Mouse (Mus musculus) myocyte (in vitro differentiated cells): ENCODE data around the gene Trmt5.

Experiments used
- CEBPB ChIP-seq: IDR thresholded peaks from 2 replicates; pipeline ENCODE4 v1.6.1; 2011; ENCODE audit warnings: mild to moderate bottlenecking, moderate library complexity; ENCODE audit not compliant: poor library complexity, insufficient read depth, severe bottlenecking
- POLR2A ChIP-seq: IDR thresholded peaks from one replicate; pipeline ENCODE4 v1.6.1; 2011; ENCODE audit warnings: low read depth, mild to moderate bottlenecking, control low read depth, moderate library complexity; ENCODE audit not compliant: insufficient read length
- REST ChIP-seq: IDR thresholded peaks from one replicate; pipeline ENCODE4 v1.6.1; 2011; ENCODE audit warnings: mild to moderate bottlenecking, control low read depth, moderate library complexity; ENCODE audit not compliant: insufficient read depth, insufficient read length
- SRF ChIP-seq: IDR thresholded peaks from one replicate; pipeline ENCODE4 v1.6.1; 2011; ENCODE audit warnings: low read depth; ENCODE audit not compliant: control insufficient read depth, insufficient read length
- TCF12 ChIP-seq: IDR thresholded peaks from one replicate; pipeline ENCODE4 v1.6.1; 2011; ENCODE audit warnings: mild to moderate bottlenecking, control low read depth; ENCODE audit not compliant: poor library complexity, insufficient read depth, severe bottlenecking
- USF1 ChIP-seq: IDR thresholded peaks from one replicate; pipeline ENCODE4 v1.6.1; 2011; ENCODE audit warnings: low read depth, mild to moderate bottlenecking, control low read depth, moderate library complexity

DNA sequence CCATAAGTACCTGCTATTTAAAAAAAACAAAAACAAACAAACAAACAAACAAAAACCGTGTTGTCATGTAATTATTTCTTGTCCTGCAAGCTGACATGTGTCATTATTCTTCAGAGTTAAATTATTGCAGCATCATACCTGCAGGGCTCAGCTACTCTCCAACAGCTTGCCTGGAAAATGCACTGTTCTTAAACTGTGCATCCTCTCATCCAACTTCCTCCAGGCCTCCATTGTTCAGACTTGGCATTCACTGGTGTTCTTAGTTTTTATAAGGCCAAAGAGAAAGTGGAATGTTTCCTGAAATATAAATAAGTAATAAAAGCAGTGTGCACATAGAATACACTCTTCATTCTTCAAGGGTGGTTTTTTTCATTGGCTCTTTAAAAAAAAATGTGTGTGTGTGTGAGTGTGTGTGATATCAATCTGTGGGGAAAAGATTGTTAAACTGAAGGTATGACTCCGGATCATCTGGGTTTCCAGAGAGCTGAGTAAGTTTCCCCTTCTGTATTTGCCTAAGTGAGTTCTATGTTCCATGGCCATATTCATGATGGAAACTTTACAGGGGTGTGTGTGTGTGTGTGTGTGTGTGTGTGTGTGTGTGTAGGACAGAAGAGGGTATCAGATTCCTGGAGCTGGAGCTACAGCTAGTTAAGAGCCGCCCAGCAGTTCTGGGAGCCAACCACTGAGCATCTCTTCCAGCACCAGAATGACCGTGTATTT, 42.1 kb upstream of the Trmt5 start:
- TF ChIP-seq SRF (no peak), TCF12 (no peak), POLR2A (no peak), USF1 (no peak), CEBPB (no peak), REST (no peak)
